Mouse (Mus musculus) bone marrow macrophage, adult 2 months (primary cell): ENCODE data around the gene Tuba4a. TPM values are rescaled to one million over a fixed set of nuclear protein-coding genes. Genes with fewer than 3 reads are reported as not detected.

Experiments
- H3K27ac ChIP-seq: 2 replicates; pipeline ENCODE4 v1.5.1; 2012; ENCODE audit warnings: low read depth, low read length; ENCODE audit not compliant: insufficient read depth
- H3K4me1 ChIP-seq: 2 replicates; pipeline ENCODE4 v1.6.1; 2012; ENCODE audit warnings: low read length; ENCODE audit not compliant: control insufficient read depth, insufficient read depth
- H3K4me3 ChIP-seq: 2 replicates; pipeline ENCODE4 v1.5.1; 2012; ENCODE audit warnings: mild to moderate bottlenecking, low read length, moderate library complexity; ENCODE audit not compliant: insufficient read depth
- CTCF ChIP-seq: IDR thresholded peaks from 2 replicates; pipeline ENCODE4 v1.5.1; 2012; ENCODE audit warnings: low read depth, mild to moderate bottlenecking, low read length, moderate library complexity
- POLR2A ChIP-seq: IDR thresholded peaks from 2 replicates; pipeline ENCODE4 v1.6.1; 2012; ENCODE audit warnings: mild to moderate bottlenecking, low read depth, low read length, borderline replicate concordance
- polyA plus RNA-seq: library from polyadenylated mRNA; stranded (reverse); fragments of >200 nt; gene quantifications from 2 replicates; pipeline ENCODE4 v1.2.4, GENCODE M21; 2012; ENCODE audit not compliant: missing spikeins, insufficient read depth, insufficient read length

Gene Tuba4a
- 38.7 and 47.0 TPM in 2 replicates for polyA plus RNA-seq

GRCm38 (mm10) chr1:75219531-75219930 lies at the start of gene Tuba4a:
Tuba4a (minus strand) TSS chr1:75219865.
- H3K4me1 ChIP-seq = peaks cover 23% of the 10 kb centered on the region
- peak within 1 kb of the TSS; percentile 10 for H3K27ac ChIP-seq
- TF ChIP-seq CTCF = no peak
- no peak for TF ChIP-seq POLR2A
- peak within 1 kb of the TSS; percentile 95 for H3K4me3 ChIP-seq

GRCm38 (mm10) chr1:75264091-75264880 lies 44.6 kb upstream of the Tuba4a start, which contains the start of gene Ptprn:
Ptprn (minus strand) TSS chr1:75264502.
- Histone ChIP-seq H3K27ac (no peak within 1 kb of the TSS), H3K4me1 (peaks cover 4% of the 10 kb centered on the region; the same call in 1 of the 2 replicates), H3K4me3 (no peak within 1 kb of the TSS; the same call in 1 of the 2 replicates)
- TF ChIP-seq POLR2A (no peak), CTCF (no peak)

- Histone ChIP-seq H3K4me1 (peaks cover 4% of the 10 kb centered on the region; the same call in 1 of the 2 replicates), H3K27ac (no peak overlapping the region), H3K4me3 (no peak overlapping the region; the same call in 1 of the 2 replicates)
- TF ChIP-seq CTCF = no peak
- TF ChIP-seq POLR2A = no peak
Measured at GRCm38 (mm10) chr1:75262969-75263951, 43.6 kb upstream of the Tuba4a start.

- TF ChIP-seq CTCF = no peak
- no peak for TF ChIP-seq POLR2A
- Histone ChIP-seq H3K27ac (no peak overlapping the region), H3K4me3 (no peak overlapping the region), H3K4me1 (peaks cover 4% of the 10 kb centered on the region; the same call in 1 of the 2 replicates)
Measured at GRCm38 (mm10) chr1:75261278-75261677, 41.6 kb upstream of the Tuba4a start.

- Histone ChIP-seq H3K27ac (no peak overlapping the region), H3K4me3 (no peak overlapping the region), H3K4me1 (peaks cover 3% of the 10 kb centered on the region)
- TF ChIP-seq POLR2A (no peak), CTCF (no peak)
Measured at GRCm38 (mm10) chr1:75255516-75256046, 35.9 kb upstream of the Tuba4a start.

GRCm38 (mm10) chr1:75254625-75255013 lies 35.0 kb upstream of the Tuba4a start:
- Histone ChIP-seq H3K4me3 (no peak overlapping the region), H3K4me1 (peaks cover 3% of the 10 kb centered on the region), H3K27ac (no peak overlapping the region)
- TF ChIP-seq CTCF (0 out of 2 replicates have a peak, but pooled peaks have one; percentile 4), POLR2A (no peak)

- Histone ChIP-seq H3K4me1 (peaks cover 5% of the 10 kb centered on the region), H3K4me3 (no peak overlapping the region), H3K27ac (no peak overlapping the region)
- no peak for TF ChIP-seq POLR2A
- peak; percentile 51; the same call in 1 of the 2 replicates for TF ChIP-seq CTCF
Measured at GRCm38 (mm10) chr1:75253849-75254624, 34.4 kb upstream of the Tuba4a start.

- Histone ChIP-seq H3K27ac (no peak overlapping the region), H3K4me3 (no peak overlapping the region), H3K4me1 (peaks cover 13% of the 10 kb centered on the region)
- TF ChIP-seq CTCF = no peak
- TF ChIP-seq POLR2A = no peak
Measured at GRCm38 (mm10) chr1:75253029-75253428, 33.4 kb upstream of the Tuba4a start.
